Mouse (Mus musculus): Measurements from ENCODE around the gene Lrrc32.

DNA sequence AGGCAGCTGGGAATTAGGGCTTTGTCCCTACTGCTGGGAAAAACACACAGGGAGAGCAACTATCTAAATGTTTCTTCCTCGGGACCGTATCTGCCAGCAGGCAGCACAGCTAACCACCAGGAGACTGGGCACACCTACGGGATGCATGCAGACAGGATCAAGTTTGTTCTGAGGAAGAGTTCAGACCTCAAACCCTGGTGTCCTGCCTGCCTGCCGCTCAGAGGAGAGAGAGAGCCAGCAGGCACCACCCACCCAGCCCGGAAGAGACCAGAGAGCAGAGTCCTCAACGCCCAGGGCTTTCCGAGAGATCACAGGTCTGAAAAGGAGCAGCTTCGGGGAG, 5.8 kb upstream of the Lrrc32 start:
- TF ChIP-seq CTCF (IDR thresholded peaks at IDR 0.05; ENCODE audit: insufficient read depth, low read depth, low read length) (no peak), POLR2A (IDR thresholded peaks at IDR 0.05; ENCODE audit: insufficient read depth, low read depth, low read length) (no peak)
